In the genomic region with DNA sequence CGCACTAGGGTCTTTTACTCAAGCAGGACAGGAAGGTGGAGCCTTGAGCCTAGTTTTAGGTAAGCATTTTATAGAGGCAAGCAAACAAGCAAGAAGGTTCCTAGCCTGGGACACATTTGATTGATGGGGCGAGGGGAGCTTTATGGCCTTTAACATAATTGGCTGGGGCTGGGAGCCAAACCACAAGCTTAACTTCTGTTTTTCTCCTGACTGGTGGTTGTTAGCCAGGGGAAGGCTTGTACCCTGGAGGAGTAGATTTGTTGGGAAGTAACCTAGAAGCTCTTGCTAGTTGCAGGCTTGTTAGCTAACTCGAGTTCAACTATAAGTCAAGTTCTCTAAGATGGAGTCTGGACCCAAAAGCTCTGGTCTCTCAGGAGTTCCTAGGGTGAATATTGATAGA, we compare ENCODE assay signal across 10 mouse cellular contexts. TPM values are rescaled to one million over a fixed set of nuclear protein-coding genes. Genes with fewer than 3 reads are reported as not detected.
DNase-seq lines count a peak whose midpoint lies in the region; ATAC-seq and TF ChIP-seq lines count a peak whose summit lies in the region.
"Had no signal": no experiment of that assay in that cellular context is flagged by ENCODE, and none has a peak within 500 bp of the region (broad histone marks: within the 10 kb centered on the region; RNA-seq: fewer than 3 reads in every experiment).

No protein-coding gene starts in this region.

- TF ChIP-seq CTCF in cerebellum, adult 2 months (IDR thresholded peaks at IDR 0.05; ENCODE audit: borderline replicate concordance, insufficient read depth, low read depth, low read length), result no peak

- no peak overlapping the region for H3K9ac ChIP-seq in kidney, embryonic 16.5 days (replicated peaks; ENCODE audit: low read length)
- no peak overlapping the region for H3K9ac ChIP-seq in midbrain, embryonic 13.5 days (replicated peaks)
- H3K9ac ChIP-seq: liver, postnatal 0 days had no signal

- H3K4me2 ChIP-seq in kidney, embryonic 16.5 days (replicated peaks; ENCODE audit: low read depth, low read length), result no peak overlapping the region
- no peak overlapping the region for H3K4me2 ChIP-seq in midbrain, embryonic 13.5 days (replicated peaks)

- H3K27ac ChIP-seq in kidney, embryonic 16.5 days (ENCODE audit: low read length), result no peak overlapping the region
- no peak overlapping the region for H3K27ac ChIP-seq in cerebellum, adult 2 months (ENCODE audit: insufficient read depth, low read length)
- H3K27ac ChIP-seq in midbrain, embryonic 13.5 days, result no peak overlapping the region

- H3K4me3 ChIP-seq in kidney, embryonic 16.5 days (ENCODE audit: low read length), result no peak overlapping the region
- H3K4me3 ChIP-seq in cerebellum, adult 2 months (replicated peaks; ENCODE audit: insufficient read depth, low read depth, low read length), result no peak overlapping the region
- H3K4me3 ChIP-seq in midbrain, embryonic 13.5 days (replicated peaks), result no peak overlapping the region

- 45% methylated on average over 3 of the region's 3 CpGs for WGBS in kidney, embryonic 16.5 days
- WGBS in cerebellum, adult 2 months, result 77% methylated on average over 3 of the region's 3 CpGs
- 89% methylated on average over 3 of the region's 3 CpGs for WGBS in midbrain, embryonic 13.5 days

- TF ChIP-seq POLR2A in cerebellum, adult 2 months (IDR thresholded peaks at IDR 0.05; ENCODE audit: borderline replicate concordance, insufficient read depth, low read length), result no peak

- ATAC-seq in kidney, embryonic 16.5 days (ENCODE audit: low FRiP score, low TSS enrichment), result no peak
- peak; percentile 78 for ATAC-seq in megakaryocyte, adult 5-6 weeks (ENCODE audit: poor library complexity, severe bottlenecking)
- ATAC-seq in midbrain, embryonic 13.5 days, result no peak

- DNase-seq in kidney, postnatal 14 days, result peak; percentile 29
- peak; percentile 65 for DNase-seq in NIH3T3 (ENCODE audit: low read depth)
- peak; percentile 47 for DNase-seq in c-Kit-positive CD71-negative TER-119-negative erythroid progenitor cells, embryonic 14.5 days (ENCODE audit: low read depth)
- DNase-seq in cerebellum, adult 2 months, result no peak

- H3K27me3 ChIP-seq in kidney, embryonic 16.5 days (ENCODE audit: insufficient read depth, low read length), result no peaks in the 10 kb centered on the region
- H3K27me3 ChIP-seq in cerebellum, adult 2 months (ENCODE audit: control insufficient read depth, insufficient read depth, low read length), result no peaks in the 10 kb centered on the region
- no peaks in the 10 kb centered on the region for H3K27me3 ChIP-seq in midbrain, embryonic 13.5 days

- no peaks in the 10 kb centered on the region for H3K9me3 ChIP-seq in kidney, embryonic 16.5 days (ENCODE audit: low read length)
- H3K9me3 ChIP-seq in midbrain, embryonic 13.5 days, result no peaks in the 10 kb centered on the region

- H3K36me3 ChIP-seq in kidney, embryonic 16.5 days (ENCODE audit: insufficient read depth, low read length), result no peaks in the 10 kb centered on the region
- no peaks in the 10 kb centered on the region for H3K36me3 ChIP-seq in midbrain, embryonic 13.5 days

- no peaks in the 10 kb centered on the region for H3K4me1 ChIP-seq in kidney, embryonic 16.5 days (ENCODE audit: insufficient read depth, low read length)
- H3K4me1 ChIP-seq in cerebellum, adult 2 months (ENCODE audit: control insufficient read depth, insufficient read depth, low read length), result no peaks in the 10 kb centered on the region
- no peaks in the 10 kb centered on the region for H3K4me1 ChIP-seq in midbrain, embryonic 13.5 days (replicated peaks)

RNA-seq across cellular contexts. Expression of a gene that starts 26.0 kb away (rescaled TPM):
- polyA plus RNA-seq in kidney, embryonic 16.5 days (2015; fragmentation: Nextera tagmentation; extraction: Ambion mirVana), result not detected in 2 replicates
- total RNA-seq in megakaryocyte, adult 5-6 weeks (2015), result not detected in 2 replicates
- 0.26 TPM in 1 of 2 replicates, not detected in the other for total RNA-seq in megakaryocyte, adult 5-6 weeks (2017)
- 0.07 TPM in 1 of 2 replicates, not detected in the other for polyA plus RNA-seq in cerebellum, adult 2 months (2012; rRNA removed)
- not detected in 2 replicates for polyA plus RNA-seq in midbrain, embryonic 13.5 days (2015; fragmentation: Nextera tagmentation; extraction: Ambion mirVana)
- total RNA-seq: heart, postnatal 4 days had no signal

RNA-seq across cellular contexts. Expression of a gene that starts 58.1 kb away (rescaled TPM):
- polyA plus RNA-seq in kidney, embryonic 16.5 days (2015; fragmentation: Nextera tagmentation; extraction: Ambion mirVana), result not detected in 2 replicates
- not detected in 2 replicates for total RNA-seq in megakaryocyte, adult 5-6 weeks (2015)
- total RNA-seq in megakaryocyte, adult 5-6 weeks (2017), result not detected in 2 replicates
- 5.4 and 5.9 TPM in 2 replicates for polyA plus RNA-seq in cerebellum, adult 2 months (2012; rRNA removed)
- polyA plus RNA-seq in midbrain, embryonic 13.5 days (2015; fragmentation: Nextera tagmentation; extraction: Ambion mirVana), result not detected in 2 replicates
- total RNA-seq: heart, postnatal 4 days had no signal
- polyA plus RNA-seq: intestine, embryonic 14.5 days; liver, postnatal 0 days had no signal

Comparison
In these comparisons a context has a peak if more than half of its experiments do, and no peak if none do; other contexts are left out.
1. DNase-seq: peak in kidney, postnatal 14 days (single experiment), NIH3T3 (single experiment) and c-Kit-positive CD71-negative TER-119-negative erythroid progenitor cells, embryonic 14.5 days (single experiment); none in cerebellum, adult 2 months (0 of 2).